Mouse (Mus musculus): ENCODE data around the gene Stmn1.

GRCm38 (mm10) chr4:134478031-134478430 is 9.9 kb downstream of the Stmn1 start:
- TF ChIP-seq POLR2A (IDR thresholded peaks at IDR 0.05; ENCODE audit: extremely low read depth, insufficient read depth, low read length) (no peak), CTCF (IDR thresholded peaks at IDR 0.05; ENCODE audit: extremely low read depth, insufficient read depth, low read length) (peak; percentile 98)

Data from cortical plate, adult 2 months (tissue).